Mouse (Mus musculus) heart, adult 2 months (tissue): ENCODE results near the gene Klhdc10.

Source experiments
- CTCF ChIP-seq: fragments of 200-600 bp; IDR thresholded peaks from 2 replicates; pipeline ENCODE4 v1.8.1; 2022; ENCODE audit warnings: antibody characterized with exemption, mild to moderate bottlenecking, moderate library complexity
- POLR2A ChIP-seq: fragments of 200-500 bp; IDR thresholded peaks from 2 replicates; pipeline ENCODE4 v1.6.1; 2011; ENCODE audit warnings: mild to moderate bottlenecking, low read depth, low read length, control low read depth; ENCODE audit not compliant: insufficient read depth

DNA sequence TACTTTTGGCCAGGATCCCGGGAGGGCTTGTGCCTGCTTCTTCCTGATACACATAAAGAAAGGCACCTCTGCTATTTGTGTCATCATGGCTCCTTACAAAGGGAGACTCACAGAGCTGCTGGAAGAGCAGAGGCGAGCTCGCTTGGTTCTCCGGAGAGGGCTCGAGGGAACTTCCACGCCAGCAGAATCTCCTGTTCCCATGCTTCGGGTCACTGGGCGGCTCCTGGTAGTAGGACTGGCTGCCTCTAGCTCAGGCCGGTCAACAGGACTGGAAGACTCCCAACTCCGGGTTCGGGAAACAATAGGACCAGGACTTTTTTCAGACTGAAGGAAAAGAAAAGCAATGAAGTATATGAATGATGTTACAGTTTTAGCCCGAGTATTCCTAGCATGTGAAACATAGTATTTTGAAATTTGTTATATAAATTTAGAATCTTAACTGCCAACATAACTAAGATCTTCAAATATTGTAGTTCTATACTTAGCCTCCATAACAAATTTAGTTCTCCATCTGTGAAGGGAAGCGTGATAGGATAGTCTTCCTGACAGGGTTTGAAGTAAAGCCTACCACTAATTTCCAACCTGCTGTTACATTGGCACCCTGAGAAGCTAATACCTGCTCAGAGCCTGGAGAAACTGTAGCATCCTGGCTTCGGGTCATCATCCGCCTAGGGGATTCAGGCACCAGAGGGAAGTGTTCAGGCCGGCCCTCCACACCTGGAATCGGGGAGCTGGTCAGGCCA lies 28.9 kb upstream of the Klhdc10 start:
- no peak for TF ChIP-seq CTCF
- no peak for TF ChIP-seq POLR2A
